Mouse (Mus musculus): ENCODE results near the gene Plekhh2. TPM values are rescaled to one million over a fixed set of nuclear protein-coding genes. Genes with fewer than 3 reads are reported as not detected.

Plekhh2 gene
- polyA plus RNA-seq, 1 experiment: 2.2 TPM

DNA sequence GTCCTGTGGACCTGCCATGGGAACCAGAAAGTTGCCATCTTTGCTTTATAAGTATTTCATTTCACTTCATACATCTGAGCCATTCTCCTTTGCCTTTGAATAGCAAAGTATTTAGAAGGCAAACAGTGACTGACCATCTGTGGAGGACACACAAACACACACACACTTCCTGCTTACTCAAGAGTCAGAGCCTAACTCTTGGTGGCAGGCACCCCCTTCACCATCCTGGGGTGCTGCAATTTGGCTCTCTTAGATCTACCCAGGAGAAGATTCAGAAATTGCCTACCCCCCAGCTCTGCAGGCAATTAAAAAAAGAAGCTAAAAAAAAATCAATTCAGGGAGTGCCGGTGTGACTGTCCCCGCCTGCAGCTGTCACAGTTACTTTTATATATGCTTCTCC is 134.8 kb downstream of the Plekhh2 start:
- TF ChIP-seq POLR2A (IDR thresholded peaks at IDR 0.05; ENCODE audit: borderline replicate concordance, control insufficient read depth, low read depth, low read length): no peak
- TF ChIP-seq CTCF (IDR thresholded peaks at IDR 0.05; ENCODE audit: control insufficient read depth, insufficient read depth, low read length): no peak
- H3K4me3 ChIP-seq (replicated peaks; ENCODE audit: control insufficient read depth, low read depth, low read length): no peak overlapping the region

DNA sequence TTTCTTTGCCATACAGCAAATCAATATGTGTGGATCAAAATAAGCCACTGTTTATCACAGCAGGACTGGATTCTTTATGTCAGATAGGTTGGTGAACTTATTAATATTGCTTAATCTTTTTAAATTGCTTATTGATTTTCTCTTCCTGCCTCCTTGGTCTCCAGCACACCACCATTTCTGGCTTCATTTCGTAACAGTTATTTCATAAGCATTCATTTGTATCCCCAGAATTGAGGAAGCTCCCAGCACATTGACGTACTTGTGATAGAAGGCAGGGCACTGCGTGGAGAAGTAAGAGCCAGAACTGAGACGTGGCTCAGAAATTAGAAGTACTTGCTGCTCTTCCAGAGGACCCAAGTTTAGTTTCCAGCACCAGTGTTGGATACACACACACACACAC is 135.9 kb downstream of the Plekhh2 start:
- Histone ChIP-seq H3K4me1 (ENCODE audit: control insufficient read depth, insufficient read depth, low read length) (peaks cover 4% of the 10 kb centered on the region; the same call in 1 of the 2 replicates), H3K27ac (ENCODE audit: control insufficient read depth, insufficient read depth, low read depth, low read length, poor library complexity) (no peak overlapping the region), H3K4me3 (replicated peaks; ENCODE audit: control insufficient read depth, low read depth, low read length) (no peak overlapping the region)
- TF ChIP-seq CTCF (IDR thresholded peaks at IDR 0.05; ENCODE audit: control insufficient read depth, insufficient read depth, low read length): no peak
- WGBS: 25% methylated on average over 4 of the region's 4 CpGs

More for the DNA sequence above, 134.8 kb downstream of the Plekhh2 start:
- H3K4me1 ChIP-seq (ENCODE audit: control insufficient read depth, insufficient read depth, low read length): peaks cover 4% of the 10 kb centered on the region; the same call in 1 of the 2 replicates
- no peak overlapping the region for H3K27ac ChIP-seq (ENCODE audit: control insufficient read depth, insufficient read depth, low read depth, low read length, poor library complexity)
- WGBS: 67% methylated on average over 2 of the region's 2 CpGs

DNA sequence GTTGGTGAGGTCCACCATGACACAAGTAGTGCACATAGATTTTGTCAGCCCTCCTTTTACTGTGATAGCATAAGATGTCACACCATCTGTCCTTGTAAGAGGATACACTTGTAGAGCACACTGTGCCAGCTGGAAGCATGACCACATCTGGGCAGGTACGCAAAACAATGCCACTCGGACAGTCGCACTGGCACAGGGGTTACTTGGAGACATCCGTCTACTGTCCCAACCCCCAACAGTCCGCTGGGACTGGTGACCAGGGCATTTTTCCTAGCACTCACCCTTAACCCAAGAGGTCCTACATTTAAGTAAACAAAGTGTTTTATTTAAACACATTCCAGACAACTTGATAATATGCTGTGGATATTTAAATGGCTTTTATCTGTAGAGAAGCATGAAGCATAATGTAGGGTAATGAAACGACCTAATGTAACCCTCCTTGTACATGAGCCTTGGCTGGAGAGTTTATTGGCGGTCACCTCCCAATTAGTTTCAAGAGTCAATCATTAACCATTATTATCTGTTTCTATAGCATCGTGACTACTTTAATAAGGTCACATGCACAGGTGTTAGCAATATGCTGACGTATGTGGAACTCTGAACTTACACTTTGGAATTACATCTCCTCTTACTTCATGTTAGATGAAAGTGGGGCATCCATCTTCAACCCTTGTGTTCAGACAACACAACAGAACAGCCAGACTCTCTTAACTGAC is 138.8 kb downstream of the Plekhh2 start:
- TF ChIP-seq CTCF (IDR thresholded peaks at IDR 0.05; ENCODE audit: control insufficient read depth, insufficient read depth, low read length) (no peak), POLR2A (IDR thresholded peaks at IDR 0.05; ENCODE audit: borderline replicate concordance, control insufficient read depth, low read depth, low read length) (no peak)
- H3K4me3 ChIP-seq (replicated peaks; ENCODE audit: control insufficient read depth, low read depth, low read length): no peak overlapping the region
- WGBS: 89% methylated on average over 9 of the region's 9 CpGs
- H3K4me1 ChIP-seq (ENCODE audit: control insufficient read depth, insufficient read depth, low read length): peaks cover 4% of the 10 kb centered on the region; the same call in 1 of the 2 replicates
- no peak overlapping the region for H3K27ac ChIP-seq (ENCODE audit: control insufficient read depth, insufficient read depth, low read depth, low read length, poor library complexity)

DNA sequence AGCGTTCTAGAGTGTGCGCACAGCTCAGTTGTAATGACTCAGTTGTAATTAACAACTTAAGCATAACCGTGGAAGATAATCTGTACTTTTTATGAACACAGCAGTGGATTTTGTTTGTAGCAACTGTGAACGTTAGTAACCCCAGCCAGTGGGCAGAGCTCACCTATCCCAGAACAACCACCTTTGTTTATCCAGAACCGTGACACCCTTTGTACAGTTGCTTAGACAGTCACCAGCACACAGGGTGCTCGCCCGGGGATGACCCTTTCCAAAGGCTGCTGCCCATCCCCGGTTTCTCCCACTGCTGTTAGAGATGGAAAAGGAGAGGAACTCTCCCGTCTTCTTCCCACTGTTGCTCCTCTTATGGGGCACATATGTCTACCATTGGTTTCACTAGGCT is 141.8 kb downstream of the Plekhh2 start:
- no peak for TF ChIP-seq POLR2A (IDR thresholded peaks at IDR 0.05; ENCODE audit: borderline replicate concordance, control insufficient read depth, low read depth, low read length)
- TF ChIP-seq CTCF (IDR thresholded peaks at IDR 0.05; ENCODE audit: control insufficient read depth, insufficient read depth, low read length): no peak
- Histone ChIP-seq H3K4me1 (ENCODE audit: control insufficient read depth, insufficient read depth, low read length) (no peaks in the 10 kb centered on the region), H3K27ac (ENCODE audit: control insufficient read depth, insufficient read depth, low read depth, low read length, poor library complexity) (no peak overlapping the region), H3K4me3 (replicated peaks; ENCODE audit: control insufficient read depth, low read depth, low read length) (no peak overlapping the region)
- 80% methylated on average over 9 of the region's 9 CpGs for WGBS

DNA sequence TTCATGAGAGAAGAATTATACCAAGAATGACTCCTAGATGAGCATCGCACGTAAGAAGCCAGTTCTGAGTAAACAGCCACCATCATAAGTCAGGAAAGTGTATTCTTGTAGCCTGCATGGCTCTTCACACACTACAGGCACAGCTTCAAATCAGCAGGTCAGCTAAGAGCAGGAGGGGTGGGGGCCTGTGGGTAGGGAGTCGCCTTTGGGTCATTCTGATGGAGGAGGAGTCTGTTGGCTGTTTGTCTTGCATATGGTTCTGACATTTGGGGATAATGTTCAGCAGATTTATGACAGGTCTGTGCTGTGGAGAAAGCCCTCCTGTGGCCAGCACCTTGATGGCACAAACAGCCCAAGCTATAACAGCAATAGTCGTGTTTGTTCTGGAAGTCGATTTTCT is 144.5 kb downstream of the Plekhh2 start:
- TF ChIP-seq POLR2A (IDR thresholded peaks at IDR 0.05; ENCODE audit: borderline replicate concordance, control insufficient read depth, low read depth, low read length) (no peak), CTCF (IDR thresholded peaks at IDR 0.05; ENCODE audit: control insufficient read depth, insufficient read depth, low read length) (no peak)
- no peak overlapping the region for H3K4me3 ChIP-seq (replicated peaks; ENCODE audit: control insufficient read depth, low read depth, low read length)
- H3K4me1 ChIP-seq (ENCODE audit: control insufficient read depth, insufficient read depth, low read length): no peaks in the 10 kb centered on the region
- 72% methylated on average over 5 of the region's 5 CpGs for WGBS
- H3K27ac ChIP-seq (ENCODE audit: control insufficient read depth, insufficient read depth, low read depth, low read length, poor library complexity): no peak overlapping the region

DNA sequence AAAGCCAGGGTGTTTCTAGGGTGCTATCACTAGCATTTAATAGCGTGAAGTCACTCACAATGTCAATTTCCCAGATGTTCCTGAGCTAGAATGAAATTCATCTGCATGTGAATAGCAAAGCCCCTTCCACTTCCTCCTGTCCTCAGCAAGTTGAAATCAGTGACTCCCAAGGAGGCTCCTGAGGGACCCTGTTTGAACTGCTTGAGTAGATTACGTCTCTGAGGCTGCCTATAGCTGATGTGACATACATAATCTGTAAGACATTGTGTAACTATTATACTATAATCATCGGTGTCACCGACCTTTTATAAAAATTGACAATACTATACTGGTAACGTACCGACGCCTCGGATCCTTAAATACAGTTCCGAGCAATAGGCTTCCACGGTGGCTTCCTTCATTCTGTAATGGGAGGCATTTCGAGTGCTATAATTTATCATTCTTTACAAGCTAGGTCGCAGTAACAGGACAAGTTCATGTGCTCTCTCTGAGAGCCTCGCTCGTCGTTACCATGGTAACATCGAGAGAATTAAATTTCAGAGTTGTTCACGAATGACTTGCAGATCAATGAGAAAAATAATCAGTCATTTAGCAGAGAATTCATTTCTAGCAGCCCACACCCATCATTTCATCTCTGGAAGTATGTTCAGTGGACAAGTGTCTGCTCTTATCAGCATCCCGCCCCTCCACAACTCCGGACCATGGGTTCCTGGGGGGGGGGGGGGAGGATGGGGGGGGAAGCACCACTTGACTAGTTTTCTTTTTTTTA is 145.1 kb downstream of the Plekhh2 start:
- Histone ChIP-seq H3K4me3 (replicated peaks; ENCODE audit: control insufficient read depth, low read depth, low read length) (no peak overlapping the region), H3K4me1 (ENCODE audit: control insufficient read depth, insufficient read depth, low read length) (peaks cover 1% of the 10 kb centered on the region; the same call in 1 of the 2 replicates), H3K27ac (ENCODE audit: control insufficient read depth, insufficient read depth, low read depth, low read length, poor library complexity) (no peak overlapping the region)
- 86% methylated on average over 19 of the region's 19 CpGs for WGBS
- TF ChIP-seq CTCF (IDR thresholded peaks at IDR 0.05; ENCODE audit: control insufficient read depth, insufficient read depth, low read length) (no peak), POLR2A (IDR thresholded peaks at IDR 0.05; ENCODE audit: borderline replicate concordance, control insufficient read depth, low read depth, low read length) (no peak)

DNA sequence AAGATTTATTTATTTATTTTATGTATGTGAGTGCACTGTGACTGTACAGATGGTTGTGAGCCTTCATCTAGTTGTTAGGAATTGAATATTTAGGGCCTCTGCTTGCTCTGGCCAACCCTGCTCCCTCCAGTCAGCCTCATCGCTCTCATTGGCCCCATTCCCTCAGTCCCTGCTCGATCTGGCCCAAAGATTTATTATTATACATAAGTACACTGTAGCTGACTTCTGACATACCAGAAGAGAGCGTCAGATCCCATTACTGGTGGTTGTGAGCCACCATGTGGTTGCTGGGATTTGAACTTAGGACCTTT is 145.7 kb downstream of the Plekhh2 start:
- Histone ChIP-seq H3K4me3 (replicated peaks; ENCODE audit: control insufficient read depth, low read depth, low read length) (no peak overlapping the region), H3K27ac (ENCODE audit: control insufficient read depth, insufficient read depth, low read depth, low read length, poor library complexity) (no peak overlapping the region), H3K4me1 (ENCODE audit: control insufficient read depth, insufficient read depth, low read length) (peaks cover 1% of the 10 kb centered on the region; the same call in 1 of the 2 replicates)
- 81% methylated on average over 3 of the region's 3 CpGs for WGBS
- no peak for TF ChIP-seq POLR2A (IDR thresholded peaks at IDR 0.05; ENCODE audit: borderline replicate concordance, control insufficient read depth, low read depth, low read length)
- no peak for TF ChIP-seq CTCF (IDR thresholded peaks at IDR 0.05; ENCODE audit: control insufficient read depth, insufficient read depth, low read length)

DNA sequence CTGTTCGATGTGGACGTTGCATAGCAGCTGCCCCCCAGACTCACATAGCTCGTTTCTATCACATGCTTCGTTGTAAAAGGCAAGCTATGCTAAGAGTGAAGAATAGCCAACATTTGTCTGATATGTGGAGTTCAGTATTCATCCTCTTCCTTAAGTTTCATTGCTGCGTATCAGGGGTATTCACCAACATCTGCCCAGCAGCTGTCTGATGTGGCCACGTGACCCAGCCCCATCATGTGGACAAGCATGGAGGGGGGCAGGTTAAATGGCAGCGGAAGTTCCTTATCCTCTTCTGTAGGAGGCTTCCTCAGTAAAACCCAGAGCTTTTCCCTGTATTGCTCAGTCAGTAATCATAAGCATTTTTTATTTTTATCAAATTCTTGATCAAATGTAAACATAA is 146.1 kb downstream of the Plekhh2 start:
- no peak overlapping the region for H3K4me3 ChIP-seq (replicated peaks; ENCODE audit: control insufficient read depth, low read depth, low read length)
- H3K4me1 ChIP-seq (ENCODE audit: control insufficient read depth, insufficient read depth, low read length): peaks cover 1% of the 10 kb centered on the region; the same call in 1 of the 2 replicates
- no peak overlapping the region for H3K27ac ChIP-seq (ENCODE audit: control insufficient read depth, insufficient read depth, low read depth, low read length, poor library complexity)
- TF ChIP-seq POLR2A (IDR thresholded peaks at IDR 0.05; ENCODE audit: borderline replicate concordance, control insufficient read depth, low read depth, low read length): no peak
- WGBS: 73% methylated on average over 7 of the region's 7 CpGs
